Mouse (Mus musculus) hindbrain, embryonic 16.5 days (tissue): ENCODE results near the gene Cfap299. TPM values are rescaled to one million over a fixed set of nuclear protein-coding genes. Genes with fewer than 3 reads are reported as not detected.

Experiments
- ATAC-seq: fragments of 200-750 bp; cut with Nextera tagmentation; 2 replicates; pipeline ENCODE4 v1.8.0; 2017; ENCODE audit warnings: moderate TSS enrichment, moderate library complexity
- H3K27ac ChIP-seq: fragments of 300-500 bp; sonication (generic); 2 replicates; pipeline ENCODE4 v1.5.1; 2014; ENCODE audit warnings: low read depth, mild to moderate bottlenecking, control low read depth, low read length, moderate library complexity
- H3K27me3 ChIP-seq: fragments of 300-500 bp; sonication (generic); replicated peaks from 2 replicates; pipeline ENCODE4 v1.6.1; 2014; ENCODE audit warnings: low read length; ENCODE audit not compliant: control insufficient read depth, insufficient read depth
- H3K36me3 ChIP-seq: fragments of 300-500 bp; sonication (generic); 2 replicates; pipeline ENCODE4 v1.6.1; 2014; ENCODE audit warnings: mild to moderate bottlenecking, low read length, moderate library complexity, mixed read lengths; ENCODE audit not compliant: control insufficient read depth, insufficient read depth
- H3K4me1 ChIP-seq: fragments of 300-500 bp; sonication (generic); 2 replicates; pipeline ENCODE4 v1.6.1; 2014; ENCODE audit warnings: low read depth, low read length; ENCODE audit not compliant: control insufficient read depth, insufficient read depth
- H3K4me2 ChIP-seq: fragments of 300-500 bp; sonication (generic); 2 replicates; pipeline ENCODE4 v1.6.1; 2014; ENCODE audit warnings: mild to moderate bottlenecking, low read length, control low read depth, moderate library complexity
- H3K4me3 ChIP-seq: fragments of 300-500 bp; sonication (generic); 2 replicates; pipeline ENCODE4 v1.5.1; 2014; ENCODE audit warnings: mild to moderate bottlenecking, low read length, control low read depth, moderate library complexity
- H3K9ac ChIP-seq: fragments of 300-500 bp; sonication (generic); 2 replicates; pipeline ENCODE4 v1.6.1; 2014; ENCODE audit warnings: low read depth, mild to moderate bottlenecking, control low read depth, low read length, moderate library complexity
- H3K9me3 ChIP-seq: fragments of 300-500 bp; sonication (generic); 2 replicates; pipeline ENCODE4 v1.6.1; 2014; ENCODE audit warnings: mild to moderate bottlenecking, low read length, moderate library complexity; ENCODE audit not compliant: control insufficient read depth
- WGBS: fragments of 180-500 bp; shearing (Covaris S2); extraction: QIAGEN DNeasy Blood & Tissue Kit; methylation state at CpG from one replicate; pipeline ENCODE4 v1.1.7; 2014; 5-methylcytosine and 5-hydroxymethylcytosine counted together
- polyA plus RNA-seq: library from polyadenylated mRNA; unstranded; fragments of >200 nt; fragmentation: Nextera tagmentation; extraction: Ambion mirVana; gene quantifications from 2 replicates; pipeline ENCODE4 v1.2.1, GENCODE M21; 2015

The Cfap299 gene
- polyA plus RNA-seq, 1 experiment from 2014 or later, result 2.1 TPM

GRCm38 (mm10) chr5:98424965-98425364, 95.9 kb downstream of the Cfap299 start:
- Histone ChIP-seq H3K4me1 (no peaks in the 10 kb centered on the region), H3K4me3 (no peak overlapping the region), H3K9me3 (no peaks in the 10 kb centered on the region), H3K27ac (no peak overlapping the region), H3K36me3 (no peaks in the 10 kb centered on the region), H3K9ac (no peak overlapping the region), H3K4me2 (no peak overlapping the region), H3K27me3 (no peaks in the 10 kb centered on the region)
- no peak for ATAC-seq
- WGBS, result 95% methylated on average over 1 of the region's 1 CpGs

- ATAC-seq, result no peak
- no peaks in the 10 kb centered on the region for H3K27me3 ChIP-seq
Measured at GRCm38 (mm10) chr5:98426112-98426511, 97.0 kb downstream of the Cfap299 start.

GRCm38 (mm10) chr5:98430060-98430459, 101.0 kb downstream of the Cfap299 start:
- H3K36me3 ChIP-seq, result no peaks in the 10 kb centered on the region
- H3K27me3 ChIP-seq, result no peaks in the 10 kb centered on the region
- no peaks in the 10 kb centered on the region for H3K9me3 ChIP-seq
- 60% methylated on average over 7 of the region's 7 CpGs for WGBS
- no peaks in the 10 kb centered on the region for H3K4me1 ChIP-seq
- no peak overlapping the region for H3K4me3 ChIP-seq
- H3K4me2 ChIP-seq, result no peak overlapping the region
- no peak for ATAC-seq
- H3K9ac ChIP-seq, result no peak overlapping the region
- no peak overlapping the region for H3K27ac ChIP-seq

More at GRCm38 (mm10) chr5:98426112-98426511, 97.0 kb downstream of the Cfap299 start:
- Histone ChIP-seq H3K4me3 (no peak overlapping the region), H3K36me3 (no peaks in the 10 kb centered on the region), H3K4me1 (no peaks in the 10 kb centered on the region), H3K4me2 (no peak overlapping the region), H3K9ac (no peak overlapping the region), H3K9me3 (no peaks in the 10 kb centered on the region), H3K27ac (no peak overlapping the region)
- 86% methylated on average over 5 of the region's 5 CpGs for WGBS

- H3K9me3 ChIP-seq, result no peaks in the 10 kb centered on the region
- ATAC-seq, result no peak
- no peaks in the 10 kb centered on the region for H3K36me3 ChIP-seq
- no peak overlapping the region for H3K9ac ChIP-seq
- H3K4me1 ChIP-seq, result no peaks in the 10 kb centered on the region
- no peak overlapping the region for H3K4me2 ChIP-seq
- H3K27me3 ChIP-seq, result no peaks in the 10 kb centered on the region
- H3K27ac ChIP-seq, result no peak overlapping the region
- WGBS, result 54% methylated on average over 3 of the region's 3 CpGs
- H3K4me3 ChIP-seq, result no peak overlapping the region
Measured at GRCm38 (mm10) chr5:98438686-98439085, 109.6 kb downstream of the Cfap299 start.

- Histone ChIP-seq H3K4me2 (no peak overlapping the region), H3K27ac (no peak overlapping the region), H3K4me3 (no peak overlapping the region), H3K36me3 (no peaks in the 10 kb centered on the region), H3K4me1 (no peaks in the 10 kb centered on the region), H3K9ac (no peak overlapping the region), H3K9me3 (no peaks in the 10 kb centered on the region), H3K27me3 (no peaks in the 10 kb centered on the region)
- ATAC-seq, result no peak
- 90% methylated on average over 12 of the region's 12 CpGs for WGBS
Measured at GRCm38 (mm10) chr5:98446771-98447462, 117.8 kb downstream of the Cfap299 start.

GRCm38 (mm10) chr5:98449873-98450272, 120.8 kb downstream of the Cfap299 start:
- no peak overlapping the region for H3K9ac ChIP-seq
- H3K4me2 ChIP-seq, result no peak overlapping the region
- H3K9me3 ChIP-seq, result no peaks in the 10 kb centered on the region
- H3K4me1 ChIP-seq, result no peaks in the 10 kb centered on the region
- whole genome bisulfite sequencing, result 91% methylated on average over 2 of the region's 2 CpGs
- no peaks in the 10 kb centered on the region for H3K36me3 ChIP-seq
- no peak overlapping the region for H3K4me3 ChIP-seq
- ATAC-seq, result no peak
- H3K27ac ChIP-seq, result no peak overlapping the region
- no peaks in the 10 kb centered on the region for H3K27me3 ChIP-seq

GRCm38 (mm10) chr5:98466882-98467535, 137.9 kb downstream of the Cfap299 start:
- whole genome bisulfite sequencing, result 42% methylated on average over 4 of the region's 4 CpGs
- Histone ChIP-seq H3K9ac (no peak overlapping the region), H3K27ac (no peak overlapping the region), H3K9me3 (no peaks in the 10 kb centered on the region), H3K4me2 (no peak overlapping the region), H3K27me3 (no peaks in the 10 kb centered on the region), H3K4me1 (no peaks in the 10 kb centered on the region), H3K4me3 (no peak overlapping the region), H3K36me3 (no peaks in the 10 kb centered on the region)
- no peak for ATAC-seq

- Histone ChIP-seq H3K9ac (no peak overlapping the region), H3K4me1 (no peaks in the 10 kb centered on the region), H3K27ac (no peak overlapping the region), H3K4me3 (no peak overlapping the region), H3K9me3 (no peaks in the 10 kb centered on the region), H3K27me3 (no peaks in the 10 kb centered on the region), H3K4me2 (no peak overlapping the region), H3K36me3 (no peaks in the 10 kb centered on the region)
- ATAC-seq, result no peak
- 86% methylated on average over 4 of the region's 4 CpGs for WGBS
Measured at GRCm38 (mm10) chr5:98470052-98470451, 140.9 kb downstream of the Cfap299 start.

GRCm38 (mm10) chr5:98476539-98476938, 147.4 kb downstream of the Cfap299 start:
- H3K27me3 ChIP-seq, result no peaks in the 10 kb centered on the region
- ATAC-seq, result no peak
- no peak overlapping the region for H3K9ac ChIP-seq
- no peaks in the 10 kb centered on the region for H3K4me1 ChIP-seq
- no peaks in the 10 kb centered on the region for H3K9me3 ChIP-seq
- H3K4me3 ChIP-seq, result no peak overlapping the region
- H3K4me2 ChIP-seq, result no peak overlapping the region
- 79% methylated on average over 3 of the region's 3 CpGs for WGBS
- no peaks in the 10 kb centered on the region for H3K36me3 ChIP-seq
- no peak overlapping the region for H3K27ac ChIP-seq
